Mouse (Mus musculus) gastrocnemius, postnatal 14 days (tissue): ENCODE data around the gene Vmn1r233. TPM values are rescaled to one million over a fixed set of nuclear protein-coding genes. Genes with fewer than 3 reads are reported as not detected.

ENCODE experiments used
- DNase-seq: peaks from one replicate; pipeline ENCODE4 v3.0.0; 2021; ENCODE audit warnings: mixed read lengths
- intact Hi-C: fragments of 180-260 bp; cut with DNase I; formaldehyde crosslinking; loops from one replicate; pipeline ENCODE4 v1.15.1; 2025; ENCODE audit warnings: low total_unique reads
- long read RNA-seq, 2 experiments: library from polyadenylated mRNA; stranded (forward); transcript quantifications; one replicate each; pipeline ENCODE4 v2.0.0; 2021
- total RNA-seq, 2 experiments: library from RNA; stranded (reverse); gene quantifications; 2 replicates each; pipeline ENCODE4 v1.2.3; 2021

Vmn1r233 gene
- total RNA-seq, result not detected
- long read RNA-seq, experiment 1, result 0 reads
- long read RNA-seq, experiment 2, result 0 reads

DNA sequence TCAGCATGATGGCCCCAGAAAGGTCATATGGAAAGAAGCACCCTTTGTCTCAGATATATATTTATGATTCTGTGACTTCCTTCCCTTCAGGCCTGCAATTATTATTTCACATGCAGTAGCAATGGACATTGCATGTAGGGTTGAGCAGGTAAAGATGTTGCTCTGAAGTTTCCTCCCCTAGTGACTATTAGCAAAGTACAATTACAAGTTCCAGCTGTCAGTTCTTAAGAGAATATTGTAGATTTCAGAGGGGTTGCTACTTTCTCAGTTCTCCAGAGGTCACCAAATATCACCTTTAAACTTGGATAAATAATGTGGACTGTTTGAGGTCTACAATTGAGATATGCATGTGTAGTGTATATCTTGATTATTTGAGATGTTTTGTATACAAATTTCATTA, at the start of gene Vmn1r233:
Gene Vmn1r233 (minus strand): TSS at position 101 of the 400 bp plus-strand sequence.
- DNase-seq, result no peak
- intact Hi-C loops, result no loop called here

DNA sequence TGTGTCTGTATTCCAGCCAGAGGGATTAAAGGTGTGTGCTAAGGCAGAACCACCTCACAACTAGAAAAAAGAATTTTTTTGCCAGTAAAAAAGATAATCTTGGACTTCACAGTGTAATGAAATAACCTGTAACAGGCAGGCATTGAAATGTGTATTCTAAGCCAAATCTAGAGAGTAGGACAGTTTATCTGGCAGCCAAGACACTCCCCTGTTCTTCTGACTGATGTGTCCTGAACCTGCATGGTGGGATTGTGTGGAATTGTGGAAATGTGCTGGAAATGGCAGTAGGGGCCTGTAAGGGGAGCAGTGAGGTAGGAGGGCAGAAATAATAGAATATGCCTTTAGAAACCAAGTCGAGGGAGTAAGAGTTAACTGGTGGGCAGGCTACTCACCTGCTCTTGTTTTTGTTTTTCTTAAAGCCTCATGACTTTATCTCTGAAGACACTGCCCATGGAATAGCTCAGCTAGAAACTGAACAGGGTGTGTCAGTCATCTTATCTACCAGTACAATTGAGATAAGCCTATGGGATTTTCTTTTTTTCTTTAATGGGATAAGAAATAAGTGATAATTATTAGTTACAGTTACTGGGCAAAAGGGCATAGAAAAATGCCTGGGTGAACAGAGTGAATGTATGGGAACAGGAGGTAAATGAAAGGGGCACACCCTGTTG, 22.3 kb upstream of the Vmn1r233 start:
- intact Hi-C loops, result no loop called here

DNA sequence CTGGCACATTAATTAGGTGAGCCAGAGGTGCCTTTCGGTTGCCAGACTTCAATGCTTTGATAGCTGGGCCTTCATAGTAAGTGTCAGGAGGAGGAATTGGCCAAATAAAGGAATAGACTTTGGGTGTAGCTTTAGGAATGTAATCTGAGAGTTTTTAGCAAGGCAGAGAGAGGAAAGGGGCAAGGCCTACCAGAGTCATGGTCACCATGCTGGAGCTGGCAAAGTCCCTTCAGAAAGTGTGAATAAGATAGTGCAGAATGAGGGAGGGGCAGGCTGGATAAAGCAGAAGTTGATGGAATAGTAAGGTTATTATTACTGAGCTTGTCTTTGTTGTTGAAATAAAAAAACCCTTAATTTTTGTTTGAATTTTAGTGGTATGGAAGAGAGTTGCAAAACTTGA, 13.5 kb upstream of the Vmn1r233 start:
- DNase-seq, result no peak
- intact Hi-C loops, result no loop called here

More for the DNA sequence above, 22.3 kb upstream of the Vmn1r233 start:
- DNase-seq, result no peak

DNA sequence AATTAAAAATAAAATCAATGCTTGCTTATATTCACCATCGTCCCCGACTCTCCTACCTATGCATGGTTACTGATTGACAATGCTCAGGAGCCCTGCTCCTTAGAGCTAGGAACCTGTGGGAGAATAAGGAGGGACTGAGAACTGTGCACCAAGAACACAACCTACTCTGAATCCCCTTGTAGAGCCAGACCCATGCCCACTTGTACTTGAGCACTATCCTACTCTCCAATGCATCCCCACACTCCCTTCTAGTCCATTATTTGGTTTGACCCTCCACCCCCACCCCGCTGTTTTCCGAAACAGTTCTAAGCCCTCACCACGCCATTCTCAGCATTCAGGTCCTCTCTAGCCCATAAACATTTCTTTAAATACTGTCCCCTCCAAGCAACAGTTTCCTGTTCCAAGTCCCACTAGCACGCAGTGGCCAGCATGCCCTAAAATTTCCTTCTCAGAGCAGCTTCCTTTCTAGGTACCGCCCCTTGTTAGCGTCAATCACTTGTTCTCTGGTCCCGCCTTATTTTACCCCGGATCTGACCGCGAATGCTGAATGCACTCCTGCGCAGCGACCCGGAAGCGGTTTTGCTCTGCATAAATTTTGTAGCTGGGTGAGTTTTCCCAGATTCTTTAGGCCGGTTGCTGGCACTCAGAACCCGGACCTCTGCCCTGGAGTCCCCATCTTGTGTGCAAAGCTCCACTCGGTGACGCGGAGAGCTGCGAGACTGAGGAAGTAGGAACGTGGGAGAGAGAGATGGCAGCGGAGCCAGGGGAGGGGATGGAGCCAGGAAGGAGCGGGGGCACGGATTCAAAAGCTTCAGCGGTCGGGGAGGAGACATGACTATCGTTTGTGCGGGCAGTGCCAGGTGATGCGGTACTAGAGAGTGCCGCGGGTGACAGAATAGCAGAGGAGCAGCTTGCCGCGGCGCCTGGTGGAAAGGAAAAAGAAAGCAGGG, 12.4 kb upstream of the Vmn1r233 start, which contains the start of gene Zfp160:
Gene Zfp160 (plus strand): TSS at position 522 of the 950 bp plus-strand sequence.
- intact Hi-C loops, result no loop called here
- peak; percentile 83 for DNase-seq

DNA sequence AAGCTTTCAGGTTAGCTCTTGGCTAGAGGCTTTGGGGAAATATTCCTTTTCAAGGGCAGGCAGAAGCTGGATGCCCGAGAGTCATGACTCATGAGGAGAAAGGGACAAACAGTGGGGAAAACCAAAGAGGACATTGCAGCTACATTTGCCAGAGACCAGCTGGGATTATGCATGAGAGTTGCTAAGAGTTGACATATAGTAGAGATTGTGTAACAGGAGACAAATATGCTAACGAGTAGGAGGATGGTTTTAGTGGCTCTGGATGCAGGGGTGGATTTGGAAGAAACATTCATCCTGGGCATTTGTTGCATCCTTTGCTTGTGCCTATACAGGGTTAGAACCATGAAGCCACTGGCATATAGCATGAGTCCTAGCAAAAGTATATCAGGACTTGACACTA, 2.5 kb downstream of the Vmn1r233 start:
- intact Hi-C loops, result no loop called here
- no peak for DNase-seq

DNA sequence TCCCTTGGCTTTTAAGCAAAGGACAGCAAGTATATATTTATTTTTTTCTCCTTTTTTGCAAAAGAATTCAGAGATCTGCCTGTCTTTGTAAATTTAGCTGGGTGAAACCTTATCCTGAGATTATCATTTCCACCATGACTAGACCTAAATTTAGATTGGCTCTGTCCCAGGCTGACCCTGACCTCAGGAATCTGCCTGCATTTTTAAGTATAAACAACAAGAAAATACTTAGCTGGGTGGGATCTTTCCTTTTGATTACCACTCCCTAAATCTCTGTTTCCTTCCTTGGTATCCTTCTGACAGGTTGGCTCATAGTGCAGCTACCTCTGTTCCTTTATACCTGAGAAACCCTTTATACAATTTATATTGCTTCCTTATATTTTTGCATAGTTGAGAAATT, 29.6 kb downstream of the Vmn1r233 start:
- intact Hi-C loops, result no loop called here
- DNase-seq, result no peak

DNA sequence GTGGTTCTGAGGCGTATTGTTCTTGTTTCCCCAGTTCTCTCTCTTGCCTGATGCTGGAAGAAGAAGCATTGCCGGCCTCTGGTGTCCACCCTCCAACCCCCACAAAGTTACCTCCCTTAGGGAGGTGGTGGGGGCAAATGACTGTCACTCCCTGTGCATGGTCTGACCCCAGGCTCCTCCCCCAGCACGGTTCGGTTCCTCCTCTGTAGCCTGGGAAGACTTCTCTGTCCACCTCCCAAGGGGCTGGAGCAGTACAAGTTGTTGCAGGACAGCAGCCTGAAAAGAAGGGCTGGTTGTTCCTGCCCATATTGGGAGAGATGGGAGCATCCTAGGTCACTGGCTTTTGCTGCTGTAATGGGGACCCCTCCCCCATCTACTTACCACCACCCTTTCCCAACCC, 30.8 kb downstream of the Vmn1r233 start:
- peak; percentile 23 for DNase-seq
- intact Hi-C loops, result no loop called here

DNA sequence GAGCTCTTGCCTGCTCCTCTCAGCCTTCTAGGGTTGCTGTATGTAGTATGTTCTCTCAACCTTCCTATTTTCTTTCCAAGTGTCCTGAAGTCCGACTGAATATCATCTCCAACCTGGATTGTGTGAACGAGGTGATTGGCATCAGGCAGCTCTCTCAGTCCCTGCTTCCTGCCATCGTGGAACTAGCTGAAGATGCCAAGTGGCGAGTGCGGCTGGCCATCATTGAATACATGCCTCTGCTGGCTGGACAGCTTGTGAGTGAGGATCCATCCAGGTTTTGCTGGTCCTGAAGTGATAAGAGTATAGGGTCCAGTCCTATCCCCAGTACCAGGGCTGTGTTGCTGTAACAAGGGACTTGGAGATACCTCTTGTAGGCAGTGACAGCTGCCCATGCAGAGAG, 35.9 kb downstream of the Vmn1r233 start:
- DNase-seq, result no peak
- intact Hi-C loops, result no loop called here

DNA sequence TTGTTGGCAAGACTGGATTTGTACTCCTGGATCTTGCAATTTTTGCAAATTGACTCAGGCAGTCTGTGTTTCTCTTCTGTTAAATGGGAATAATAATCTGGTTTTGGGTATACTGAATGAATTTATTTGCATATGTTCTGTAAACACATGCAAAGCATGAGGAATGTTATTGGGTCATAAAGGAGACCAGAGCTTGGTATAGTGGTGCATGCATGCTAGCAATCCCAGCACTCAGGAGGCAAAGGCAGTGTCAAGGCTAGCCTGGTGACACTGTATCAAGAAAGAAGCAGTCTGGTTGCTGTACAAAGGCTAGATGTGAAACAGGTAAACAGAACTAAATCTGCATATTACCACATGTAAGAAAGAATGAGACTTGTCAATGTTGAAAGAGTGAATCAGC, 49.6 kb downstream of the Vmn1r233 start:
- intact Hi-C loops, result no loop called here

DNA sequence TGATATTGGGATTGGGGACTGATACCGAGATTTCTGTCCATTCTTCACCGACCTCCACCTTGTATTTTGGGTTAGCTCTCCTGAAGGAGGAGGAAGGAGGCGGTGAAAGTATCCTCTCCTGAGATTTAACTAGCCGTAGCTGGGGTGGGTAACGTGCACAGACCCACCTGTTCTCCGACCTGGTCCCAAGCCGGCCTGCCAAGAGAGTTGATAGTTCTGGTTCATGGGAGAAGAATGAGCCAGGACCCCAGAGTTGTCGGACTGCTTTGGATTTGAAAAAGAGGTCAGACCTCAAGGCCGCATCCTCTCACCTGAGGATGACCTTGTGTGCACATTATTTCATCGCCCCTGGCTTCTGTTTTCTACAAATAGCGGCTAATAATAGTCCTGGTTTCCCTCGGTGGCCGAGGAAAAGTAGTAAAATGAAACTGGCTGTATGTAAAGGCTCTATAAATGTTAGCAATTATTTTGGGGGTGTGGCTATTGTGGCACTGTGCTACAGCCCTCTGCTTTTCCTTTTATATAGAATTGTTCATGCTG, 50.2 kb downstream of the Vmn1r233 start:
- DNase-seq, result no peak
- intact Hi-C loops, result no loop called here

More for the DNA sequence above, 49.6 kb downstream of the Vmn1r233 start:
- no peak for DNase-seq

DNA sequence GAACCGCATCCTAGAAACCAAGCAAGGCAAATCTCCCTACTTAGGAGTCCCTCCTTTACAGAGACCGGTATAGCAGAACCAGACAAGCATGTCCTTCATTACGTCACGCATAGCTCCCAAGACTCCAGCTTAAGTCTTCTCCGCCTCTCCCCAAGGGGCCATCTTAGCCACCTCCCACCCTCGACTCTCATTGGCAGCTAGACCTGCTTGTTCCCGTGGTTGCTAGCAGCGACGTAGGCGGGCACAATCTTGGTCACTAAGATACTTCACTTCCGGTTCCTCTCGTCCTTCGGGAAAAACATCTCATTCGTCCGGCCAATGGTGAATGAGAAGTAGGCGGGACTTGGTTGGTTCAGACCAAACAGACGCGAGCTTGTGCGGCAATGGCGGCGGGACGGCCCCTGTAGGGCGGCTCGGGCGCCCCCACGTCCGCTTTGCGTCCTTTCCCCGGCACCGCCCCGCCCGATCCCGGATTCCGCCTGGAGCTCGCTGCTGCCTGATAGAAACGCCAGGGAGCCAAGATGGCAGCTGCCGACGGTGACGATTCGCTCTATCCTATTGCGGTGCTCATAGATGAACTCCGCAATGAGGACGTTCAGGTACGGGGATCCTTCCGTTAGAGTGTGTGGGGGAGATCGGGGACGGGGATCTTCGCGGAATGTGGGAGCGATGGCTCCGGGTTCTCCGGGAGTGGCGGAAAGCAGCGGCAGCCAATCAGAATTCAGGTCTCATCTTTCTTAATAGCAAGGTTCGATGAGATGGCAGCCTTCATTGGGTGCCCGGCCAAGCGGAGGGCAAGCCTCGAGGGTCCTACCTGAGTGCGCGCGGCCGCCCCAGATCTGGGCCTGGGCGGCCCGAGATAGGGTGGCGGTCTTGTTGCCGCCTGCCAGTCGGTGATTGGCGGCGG, 51.0 kb downstream of the Vmn1r233 start, which contains the start of gene Ppp2r1a:
Gene Ppp2r1a (plus strand): TSS at position 327 of the 907 bp plus-strand sequence.
- peak; percentile 98 for DNase-seq
- intact Hi-C loops, result no loop called here

DNA sequence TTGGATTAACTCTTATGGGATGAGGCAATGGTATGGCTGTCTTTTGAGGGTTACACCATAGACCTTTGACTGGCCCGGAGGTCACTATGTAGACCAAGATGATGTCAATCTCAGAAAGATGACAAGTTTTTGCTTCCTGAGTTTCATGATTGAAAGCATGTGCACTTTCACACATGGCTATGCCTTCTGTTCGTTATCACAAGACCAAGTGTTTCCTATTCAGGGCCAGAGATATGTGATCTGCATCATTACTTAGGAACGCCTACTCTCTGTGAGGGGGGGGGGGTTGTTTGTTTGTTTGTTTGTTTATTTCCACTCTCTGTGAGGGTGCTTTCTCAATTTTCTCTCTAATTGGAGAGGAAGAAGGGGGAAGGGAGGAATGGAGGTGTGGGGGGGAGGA, 52.0 kb downstream of the Vmn1r233 start:
- no peak for DNase-seq
- intact Hi-C loops, result no loop called here

Other genes with a start within 250 kb of the Vmn1r233 start
- gene Vmn1r228, start 210.3 kb downstream of the Vmn1r233 start, total RNA-seq, result not detected
- gene Vmn1r229, start 184.9 kb downstream of the Vmn1r233 start, total RNA-seq, result not detected
- gene Vmn1r230, start 156.0 kb downstream of the Vmn1r233 start, total RNA-seq, result not detected
- not detected for gene Vmn1r231, start 91.4 kb downstream of the Vmn1r233 start, total RNA-seq
- not detected for gene Vmn1r232, start 76.8 kb downstream of the Vmn1r233 start, total RNA-seq
- gene Ppp2r1a, start 51.2 kb downstream of the Vmn1r233 start, total RNA-seq, result 100 to 1,000 TPM; 124 to 125 TPM
- 1 to 10 TPM; 6.4 to 7.9 TPM for gene Zfp160, start 12.4 kb upstream of the Vmn1r233 start, total RNA-seq
- gene Vmn1r234, start 229.6 kb upstream of the Vmn1r233 start, total RNA-seq, result not detected